Mouse (Mus musculus) limb, embryonic 15.5 days (tissue): ENCODE data around the gene Scn1b. TPM values are rescaled to one million over a fixed set of nuclear protein-coding genes. Genes with fewer than 3 reads are reported as not detected.

ENCODE experiments used
- ATAC-seq: fragments of 200-750 bp; cut with Nextera tagmentation; 2 replicates; pipeline ENCODE4 v1.8.0; 2017; ENCODE audit warnings: low read depth, moderate TSS enrichment; ENCODE audit not compliant: insufficient number of reproducible peaks, low FRiP score, low TSS enrichment
- H3K27ac ChIP-seq: fragments of 300-500 bp; sonication (generic); 2 replicates; pipeline ENCODE4 v1.5.1; 2015; ENCODE audit warnings: moderate library complexity, mild to moderate bottlenecking, inconsistent platforms
- H3K27me3 ChIP-seq: fragments of 300-500 bp; sonication (generic); 2 replicates; pipeline ENCODE4 v1.6.1; 2015; ENCODE audit warnings: inconsistent platforms
- H3K36me3 ChIP-seq: fragments of 300-500 bp; sonication (generic); 2 replicates; pipeline ENCODE4 v1.6.1; 2015; ENCODE audit warnings: inconsistent platforms
- H3K4me1 ChIP-seq: fragments of 300-500 bp; sonication (generic); 2 replicates; pipeline ENCODE4 v1.6.1; 2015; ENCODE audit warnings: inconsistent platforms
- H3K4me2 ChIP-seq: fragments of 300-500 bp; sonication (generic); 2 replicates; pipeline ENCODE4 v1.6.1; 2015; ENCODE audit warnings: mild to moderate bottlenecking, inconsistent platforms
- H3K4me3 ChIP-seq: fragments of 300-500 bp; sonication (generic); 2 replicates; pipeline ENCODE4 v1.5.1; 2015; ENCODE audit warnings: mild to moderate bottlenecking, inconsistent platforms
- H3K9ac ChIP-seq: fragments of 300-500 bp; sonication (generic); 2 replicates; pipeline ENCODE4 v1.6.1; 2015; ENCODE audit warnings: inconsistent platforms
- H3K9me3 ChIP-seq: fragments of 300-500 bp; sonication (generic); 2 replicates; pipeline ENCODE4 v1.6.1; 2016; ENCODE audit warnings: inconsistent platforms
- WGBS: fragments of 180-500 bp; shearing (Covaris S2); methylation state at CpG from one replicate; pipeline ENCODE4 v1.1.7; 2015; 5-methylcytosine and 5-hydroxymethylcytosine counted together
- polyA plus RNA-seq: library from polyadenylated mRNA; unstranded; fragments of >200 nt; fragmentation: Nextera tagmentation; extraction: Ambion mirVana; gene quantifications from 2 replicates; pipeline ENCODE4 v1.2.1, GENCODE M21; 2015

The Scn1b gene
- polyA plus RNA-seq, 1 experiment from 2014 or later, result 5.7 TPM

DNA sequence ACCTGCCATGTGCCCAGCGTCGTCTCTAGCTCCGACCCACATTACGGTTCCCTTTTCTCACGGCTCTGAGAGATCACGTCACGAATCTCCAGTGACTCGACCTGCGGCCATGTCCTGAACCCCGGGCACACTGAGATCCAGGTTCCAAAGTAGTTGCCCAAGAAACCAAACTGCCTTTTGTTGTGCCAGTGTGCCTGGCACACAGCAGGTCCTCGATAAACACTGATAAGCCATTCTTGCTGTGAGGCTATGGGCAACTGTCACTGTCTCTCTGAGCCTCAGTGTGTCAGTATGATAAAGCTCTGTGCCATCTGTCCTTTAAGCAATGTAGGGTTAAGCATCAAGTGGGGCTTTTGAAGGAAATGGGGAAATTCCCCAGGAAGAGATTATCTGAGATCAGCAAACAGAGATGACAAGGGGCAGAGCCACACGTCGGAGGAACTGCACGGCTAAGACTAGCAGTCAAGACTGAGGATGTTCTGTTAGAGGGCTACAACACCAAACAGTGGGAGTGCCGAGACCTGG is 15.9 kb downstream of the Scn1b start:
- WGBS, result 84% methylated on average over 15 of the region's 15 CpGs
- Histone ChIP-seq H3K4me1 (peaks cover 10% of the 10 kb centered on the region), H3K27ac (no peak overlapping the region), H3K4me2 (no peak overlapping the region), H3K4me3 (no peak overlapping the region), H3K9ac (no peak overlapping the region), H3K36me3 (no peaks in the 10 kb centered on the region), H3K27me3 (no peaks in the 10 kb centered on the region), H3K9me3 (no peaks in the 10 kb centered on the region)
- ATAC-seq, result no peak

DNA sequence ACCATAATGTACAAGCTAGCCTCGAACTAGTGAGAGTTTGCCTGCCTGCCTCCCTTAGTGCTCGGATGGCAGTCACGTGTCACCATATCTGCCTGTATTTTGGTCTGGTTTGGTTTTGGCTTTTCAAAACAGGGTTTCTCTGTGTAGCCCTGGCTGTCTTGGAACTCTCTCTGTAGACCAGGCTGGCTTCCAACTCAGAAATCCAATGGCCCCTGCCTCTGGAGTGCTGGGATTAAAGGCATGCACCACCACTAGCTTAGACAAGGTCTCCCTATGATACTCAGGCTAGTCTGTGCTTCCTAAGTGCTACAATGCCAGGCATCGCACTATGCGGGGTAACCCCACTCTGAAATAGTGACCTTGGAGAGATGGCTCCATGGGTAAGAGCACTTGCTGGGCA is 17.0 kb downstream of the Scn1b start:
- H3K9me3 ChIP-seq, result no peaks in the 10 kb centered on the region
- no peak for ATAC-seq
- H3K27me3 ChIP-seq, result no peaks in the 10 kb centered on the region
- no peak overlapping the region for H3K4me3 ChIP-seq
- no peaks in the 10 kb centered on the region; the same call in 1 of the 2 replicates for H3K4me1 ChIP-seq
- H3K4me2 ChIP-seq, result no peak overlapping the region
- no peak overlapping the region for H3K27ac ChIP-seq
- H3K9ac ChIP-seq, result no peak overlapping the region
- 82% methylated on average over 5 of the region's 5 CpGs for WGBS
- H3K36me3 ChIP-seq, result no peaks in the 10 kb centered on the region

DNA sequence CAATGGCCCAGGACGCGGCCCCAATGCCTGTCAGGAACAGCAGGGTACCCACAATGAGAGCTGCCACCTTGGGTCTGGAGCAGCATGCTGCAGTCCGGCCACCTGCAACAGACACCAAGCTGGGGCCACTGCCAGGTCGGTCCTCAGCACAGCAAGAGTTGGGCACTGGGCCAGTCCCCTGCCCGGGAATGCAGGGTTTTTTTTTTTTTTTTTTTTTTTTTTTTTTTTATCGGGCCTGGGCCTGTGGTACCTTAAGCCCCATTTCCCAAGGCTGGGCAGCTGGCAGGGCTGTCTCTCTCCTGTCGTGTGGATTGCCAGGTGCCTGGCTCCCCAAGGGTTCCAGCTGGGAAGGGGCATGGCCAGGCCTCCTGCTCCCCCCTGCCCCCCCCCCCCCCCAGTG is 17.7 kb downstream of the Scn1b start:
- WGBS, result 34% methylated on average over 6 of the region's 7 CpGs
- Histone ChIP-seq H3K27me3 (no peaks in the 10 kb centered on the region), H3K4me2 (no peak overlapping the region), H3K36me3 (no peaks in the 10 kb centered on the region), H3K4me3 (no peak overlapping the region), H3K4me1 (no peaks in the 10 kb centered on the region), H3K9me3 (no peaks in the 10 kb centered on the region), H3K27ac (no peak overlapping the region), H3K9ac (no peak overlapping the region)
- ATAC-seq, result no peak

DNA sequence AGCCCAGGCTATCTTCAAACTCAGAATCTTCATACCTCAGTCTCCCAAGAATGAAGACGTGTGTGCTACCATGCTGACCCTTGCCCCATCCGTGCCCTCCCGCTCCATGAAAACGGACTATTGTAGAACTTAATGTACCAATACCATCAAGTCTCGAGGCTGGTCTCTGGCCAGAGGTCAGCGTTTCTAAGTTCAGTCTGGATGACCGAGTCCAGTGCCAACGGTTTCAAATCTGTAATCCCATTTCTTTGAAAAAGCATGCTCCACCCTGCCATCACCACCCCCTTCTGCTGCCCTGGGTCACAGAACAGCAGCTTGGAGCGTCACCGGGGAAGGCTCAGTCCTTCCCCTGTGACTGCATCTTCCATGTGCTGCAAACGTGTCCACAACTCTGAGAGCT is 19.0 kb downstream of the Scn1b start:
- no peaks in the 10 kb centered on the region for H3K4me1 ChIP-seq
- no peaks in the 10 kb centered on the region for H3K36me3 ChIP-seq
- H3K4me3 ChIP-seq, result no peak overlapping the region
- no peak for ATAC-seq
- no peak overlapping the region for H3K9ac ChIP-seq
- H3K27ac ChIP-seq, result no peak overlapping the region
- H3K9me3 ChIP-seq, result no peaks in the 10 kb centered on the region
- H3K4me2 ChIP-seq, result no peak overlapping the region
- peaks cover 6% of the 10 kb centered on the region; the same call in 1 of the 2 replicates for H3K27me3 ChIP-seq
- 83% methylated on average over 11 of the region's 11 CpGs for WGBS

DNA sequence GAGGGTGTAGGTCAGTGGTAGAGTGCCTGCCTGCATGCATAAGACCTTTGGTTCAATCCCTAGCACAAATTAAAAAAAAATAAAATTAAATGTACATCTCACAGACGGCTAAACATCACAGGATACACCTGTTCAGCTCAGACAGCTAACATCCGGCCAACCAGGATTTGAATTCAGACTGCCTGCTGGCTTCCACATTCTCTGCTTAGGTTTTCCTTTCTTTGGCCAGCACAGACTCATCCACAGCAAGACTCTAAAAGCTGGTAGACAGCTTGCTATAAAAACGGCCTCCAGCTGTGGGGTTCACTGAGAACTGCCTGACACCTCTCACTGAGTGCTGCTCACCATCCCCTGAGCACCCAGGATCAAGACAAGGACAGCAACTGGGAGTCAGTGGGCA is 20.6 kb downstream of the Scn1b start:
- peaks cover 6% of the 10 kb centered on the region; the same call in 1 of the 2 replicates for H3K27me3 ChIP-seq
- no peak overlapping the region for H3K4me2 ChIP-seq
- no peak overlapping the region for H3K27ac ChIP-seq
- H3K9ac ChIP-seq, result no peak overlapping the region
- H3K9me3 ChIP-seq, result no peaks in the 10 kb centered on the region
- no peaks in the 10 kb centered on the region for H3K4me1 ChIP-seq
- no peak overlapping the region for H3K4me3 ChIP-seq
- no peak for ATAC-seq
- 50% methylated on average over 3 of the region's 3 CpGs for WGBS
- no peaks in the 10 kb centered on the region for H3K36me3 ChIP-seq

DNA sequence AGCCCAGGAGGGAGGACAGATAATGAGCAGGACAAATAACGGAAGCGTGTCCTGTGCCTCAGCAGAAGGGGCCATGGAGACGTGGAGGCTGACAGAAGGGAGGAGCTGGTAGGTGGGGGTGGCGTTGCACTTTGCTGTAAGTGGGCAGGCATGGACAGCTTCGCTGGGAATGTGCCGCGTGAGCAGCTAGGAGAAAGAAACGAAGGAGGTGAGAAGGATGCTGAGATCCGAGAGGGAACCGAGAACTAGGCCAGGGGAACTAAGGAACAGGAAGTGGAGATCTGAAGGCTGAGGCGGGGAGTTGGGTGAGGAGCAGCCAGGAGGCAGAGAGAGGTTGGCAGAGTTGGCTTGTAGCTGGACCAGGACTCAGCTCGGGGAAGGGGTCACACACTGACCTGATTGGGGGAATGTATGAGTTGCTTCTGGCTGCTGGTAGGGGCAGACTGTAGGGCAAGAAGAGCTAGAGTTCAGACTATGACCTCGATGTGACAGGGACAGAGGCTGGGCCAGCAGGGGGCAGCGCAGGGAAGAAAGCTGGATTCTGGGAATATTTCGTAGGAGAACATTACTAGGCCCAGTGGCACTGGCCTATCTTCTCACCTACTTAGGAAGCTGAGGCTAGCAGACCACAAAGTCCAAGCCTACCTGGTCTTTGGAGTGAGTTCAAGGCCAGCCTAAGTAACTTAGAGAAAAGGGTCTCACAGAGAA is 21.6 kb downstream of the Scn1b start:
- Histone ChIP-seq H3K9me3 (no peaks in the 10 kb centered on the region), H3K9ac (no peak overlapping the region), H3K4me1 (no peaks in the 10 kb centered on the region), H3K27ac (no peak overlapping the region), H3K27me3 (peaks cover 6% of the 10 kb centered on the region; the same call in 1 of the 2 replicates), H3K4me2 (no peak overlapping the region), H3K36me3 (no peaks in the 10 kb centered on the region), H3K4me3 (no peak overlapping the region)
- WGBS, result 62% methylated on average over 15 of the region's 15 CpGs
- no peak for ATAC-seq

DNA sequence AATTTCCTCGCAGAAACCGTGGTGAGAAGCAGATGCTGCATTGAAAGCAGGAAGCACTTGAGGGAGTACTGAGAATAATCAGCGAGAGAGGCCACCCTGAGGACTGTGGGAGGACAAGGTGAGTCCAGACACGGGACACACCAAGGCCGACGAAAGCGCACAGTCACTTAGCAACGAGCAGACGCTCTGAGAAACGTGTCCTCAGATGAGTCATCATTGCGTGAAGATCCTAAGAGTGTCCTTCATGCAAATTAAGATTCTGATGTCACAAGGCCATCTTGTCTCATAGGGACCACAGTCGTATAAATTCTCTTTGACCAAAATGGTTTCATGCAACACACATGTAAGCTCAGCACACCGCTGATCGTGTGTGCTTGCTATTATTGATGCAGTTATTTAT is 26.0 kb downstream of the Scn1b start:
- Histone ChIP-seq H3K4me1 (peaks cover 8% of the 10 kb centered on the region; the same call in 1 of the 2 replicates), H3K9ac (no peak overlapping the region), H3K27me3 (peaks cover 6% of the 10 kb centered on the region; the same call in 1 of the 2 replicates), H3K4me2 (no peak overlapping the region), H3K36me3 (no peaks in the 10 kb centered on the region), H3K27ac (no peak overlapping the region), H3K4me3 (no peak overlapping the region), H3K9me3 (no peaks in the 10 kb centered on the region)
- 80% methylated on average over 14 of the region's 14 CpGs for WGBS
- ATAC-seq, result no peak

DNA sequence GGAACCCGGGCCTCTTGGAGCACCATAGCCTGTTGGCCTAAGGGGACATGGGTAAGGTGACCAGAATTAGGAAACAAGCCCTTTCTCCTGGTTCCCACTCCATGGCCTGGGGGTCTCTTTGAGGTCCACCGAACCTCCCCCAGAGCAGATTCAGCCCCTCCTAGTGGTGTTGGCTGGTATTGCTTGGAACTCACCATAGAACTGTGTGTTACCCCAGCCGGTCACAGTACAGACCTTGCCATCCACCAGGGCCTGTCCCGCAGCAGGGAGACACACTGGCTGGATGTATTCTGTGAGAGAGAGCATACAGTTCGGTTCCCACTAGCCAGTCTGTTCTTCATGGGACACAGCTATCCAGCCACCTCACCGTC is 27.2 kb downstream of the Scn1b start:
- H3K4me1 ChIP-seq, result peaks cover 8% of the 10 kb centered on the region; the same call in 1 of the 2 replicates

DNA sequence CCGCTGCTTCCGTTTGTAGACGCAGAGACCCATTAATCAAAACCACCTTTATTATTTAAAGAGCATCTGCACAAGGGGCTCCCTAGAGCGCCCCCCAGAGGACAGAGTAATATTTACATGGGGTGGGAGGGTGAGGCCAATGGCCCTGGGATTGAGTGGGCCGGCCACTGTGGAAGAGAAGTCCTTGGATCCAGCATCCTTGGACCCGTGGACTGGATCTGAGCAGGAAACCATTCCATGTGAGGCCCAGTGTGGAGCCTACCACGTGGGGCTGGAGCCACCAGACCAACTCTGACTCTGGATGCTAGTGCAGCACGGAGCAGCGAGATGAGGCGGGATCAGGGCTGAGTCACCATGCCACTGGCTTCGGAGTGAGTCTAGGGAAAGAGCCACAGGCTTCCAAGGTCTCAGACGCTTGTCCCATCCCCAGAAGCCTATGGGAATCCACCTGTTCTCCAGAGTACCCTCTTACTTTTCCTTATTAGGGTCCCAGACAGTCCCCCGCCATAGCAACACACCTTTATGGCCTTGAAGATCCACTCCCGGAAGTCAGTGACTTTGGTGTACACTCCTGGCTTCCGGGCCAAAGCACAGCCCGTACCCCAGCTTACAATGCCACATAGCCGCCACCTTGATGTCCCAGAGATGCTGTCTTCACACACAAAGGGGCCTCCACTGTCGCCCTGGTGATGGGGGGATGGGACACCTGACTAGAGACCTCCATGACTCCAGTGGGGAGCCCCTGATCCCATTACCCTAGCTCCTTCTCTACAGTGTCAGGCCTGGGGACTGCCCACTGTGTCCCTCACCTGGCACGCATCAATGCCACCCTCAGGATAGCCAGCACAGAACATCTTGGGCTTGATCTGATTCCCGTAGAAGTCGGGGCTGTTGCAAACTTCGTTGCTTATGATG is 27.8 kb downstream of the Scn1b start:
- Histone ChIP-seq H3K27me3 (peaks cover 6% of the 10 kb centered on the region; the same call in 1 of the 2 replicates), H3K27ac (no peak overlapping the region), H3K4me2 (no peak overlapping the region), H3K9ac (no peak overlapping the region), H3K4me3 (no peak overlapping the region), H3K9me3 (no peaks in the 10 kb centered on the region), H3K36me3 (no peaks in the 10 kb centered on the region), H3K4me1 (peaks cover 8% of the 10 kb centered on the region; the same call in 1 of the 2 replicates)
- no peak for ATAC-seq
- 75% methylated on average over 22 of the region's 22 CpGs for WGBS

More for the DNA sequence above, 27.2 kb downstream of the Scn1b start:
- Histone ChIP-seq H3K4me2 (no peak overlapping the region), H3K9me3 (no peaks in the 10 kb centered on the region), H3K27ac (no peak overlapping the region), H3K36me3 (no peaks in the 10 kb centered on the region), H3K4me3 (no peak overlapping the region), H3K27me3 (peaks cover 6% of the 10 kb centered on the region; the same call in 1 of the 2 replicates), H3K9ac (no peak overlapping the region)
- 86% methylated on average over 6 of the region's 6 CpGs for WGBS
- no peak for ATAC-seq

DNA sequence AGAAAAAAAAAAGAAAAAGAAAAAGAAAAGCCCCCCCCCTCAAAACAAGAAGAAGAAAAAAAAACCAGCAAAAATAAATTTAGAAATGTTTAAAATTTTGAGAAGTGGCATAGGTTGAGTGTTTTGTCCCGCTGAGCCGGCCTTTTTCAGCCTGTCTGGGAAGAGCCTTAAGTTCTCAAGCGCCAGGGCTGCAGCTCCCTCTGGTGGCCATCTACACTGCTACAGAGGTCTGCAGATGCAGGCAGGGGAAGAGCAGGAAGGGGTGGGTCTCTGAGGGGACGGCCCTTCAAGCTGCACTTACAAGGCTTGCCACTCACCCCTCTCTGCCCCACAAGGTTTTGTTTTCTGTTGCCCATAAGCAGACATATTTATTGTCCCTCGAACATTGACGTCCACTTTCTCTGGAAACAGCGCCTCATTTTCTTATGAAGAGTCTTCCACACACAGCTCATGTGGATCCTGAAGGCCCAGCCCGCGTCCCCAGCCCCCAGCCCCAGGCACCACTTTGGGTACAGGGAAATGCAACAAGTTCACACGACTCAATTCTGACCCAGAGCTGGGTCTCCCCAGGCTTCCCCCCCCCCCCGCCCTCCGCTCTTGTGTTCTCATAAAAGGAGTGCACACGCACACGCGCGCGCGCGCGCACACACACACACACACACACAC is 29.1 kb downstream of the Scn1b start:
- peak; percentile 86 for ATAC-seq
- Histone ChIP-seq H3K36me3 (no peaks in the 10 kb centered on the region), H3K9ac (no peak overlapping the region), H3K4me2 (peak overlapping the region; percentile 44), H3K27ac (no peak overlapping the region), H3K27me3 (no peaks in the 10 kb centered on the region), H3K9me3 (no peaks in the 10 kb centered on the region), H3K4me1 (peaks cover 8% of the 10 kb centered on the region; the same call in 1 of the 2 replicates), H3K4me3 (peak overlapping the region; percentile 23)
- WGBS, result 39% methylated on average over 19 of the region's 20 CpGs

DNA sequence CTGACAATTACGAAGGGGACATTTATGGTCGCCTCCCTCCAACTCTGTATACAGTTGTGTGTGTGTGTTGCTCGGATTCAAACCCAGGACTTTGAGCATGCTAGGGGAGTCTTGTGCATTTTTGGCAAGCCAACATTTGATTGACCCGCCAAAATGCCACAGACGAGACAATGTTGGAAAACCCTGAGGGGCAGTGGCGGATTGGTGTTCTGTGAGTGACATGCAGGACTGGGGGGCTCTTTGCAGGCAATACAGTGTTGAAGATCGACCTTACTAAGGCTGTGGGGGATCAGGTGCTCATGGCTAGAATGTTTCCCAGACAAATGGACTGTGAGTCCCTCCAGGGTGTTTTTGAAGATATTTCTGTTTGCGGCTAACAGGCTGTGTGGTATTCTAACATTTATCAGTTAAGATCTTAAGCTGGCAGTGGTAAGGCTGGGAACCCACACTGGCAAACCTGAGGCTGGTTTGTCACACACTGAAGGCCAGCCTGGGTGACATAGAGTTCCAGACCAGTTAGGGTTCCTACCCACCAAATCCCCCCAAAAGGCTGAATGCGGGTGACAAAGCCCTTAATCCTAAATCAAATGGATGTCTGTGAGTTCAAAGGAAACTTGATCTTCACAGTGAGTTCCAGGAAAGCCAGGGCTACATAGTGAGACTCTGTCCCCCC is 29.8 kb downstream of the Scn1b start:
- no peak overlapping the region for H3K4me2 ChIP-seq
- H3K27me3 ChIP-seq, result no peaks in the 10 kb centered on the region
- H3K36me3 ChIP-seq, result no peaks in the 10 kb centered on the region
- WGBS, result 67% methylated on average over 9 of the region's 9 CpGs
- H3K9ac ChIP-seq, result no peak overlapping the region
- no peak overlapping the region for H3K27ac ChIP-seq
- no peaks in the 10 kb centered on the region for H3K9me3 ChIP-seq
- H3K4me3 ChIP-seq, result no peak overlapping the region
- no peak for ATAC-seq
- peaks cover 8% of the 10 kb centered on the region; the same call in 1 of the 2 replicates for H3K4me1 ChIP-seq
